14 mouse cellular contexts compared by ENCODE assay signal in genomic region chr14:96838910-96839309, GRCm38 (mm10).
"Had no signal": no experiment of that assay in that cellular context is flagged by ENCODE, and none has a peak within 500 bp of the region (broad histone marks: within the 10 kb centered on the region; RNA-seq: fewer than 3 reads in every experiment).

No protein-coding gene starts in this region.

- DNase-seq: kidney, postnatal 10 days; kidney, postnatal 4 days; liver; lung, adult 18-20 months; lung, postnatal 10 days; lung, postnatal 36 days; right cerebral cortex, adult 18-20 months; right cerebral cortex, postnatal 14 days; right cerebral cortex, postnatal 4 days; thymus, adult 2 months; thymus, postnatal 14 days; thymus, postnatal 4 days had no signal

- ATAC-seq: liver, embryonic 12.5 days; midbrain, embryonic 13.5 days had no signal
